Mouse (Mus musculus): ENCODE data around the gene Olfr1123. TPM values are rescaled to one million over a fixed set of nuclear protein-coding genes. Genes with fewer than 3 reads are reported as not detected.
"Not testable (repeated sequence)": the region's sequence is repeated elsewhere in the genome, so short reads cannot be mapped to it uniquely, and the experiment has no call there.

Gene Olfr1123
- polyA plus RNA-seq (2014; fragmentation: Nextera tagmentation; extraction: Ambion mirVana) = not detected in 2 replicates

GRCm38 (mm10) chr2:87416335-87416734 lies at the start of gene Olfr1123:
TSS of gene Olfr1123 (plus strand) at chr2:87416635.
- Histone ChIP-seq H3K27ac (replicated peaks; ENCODE audit: low read depth, low read length) (no peak within 1 kb of the TSS), H3K4me2 (ENCODE audit: low read depth, severe bottlenecking) (no peak within 1 kb of the TSS), H3K9me3 (ENCODE audit: control insufficient read depth, low read length) (no peaks in the 10 kb centered on the region), H3K27me3 (ENCODE audit: control insufficient read depth, insufficient read depth, low read length) (no peaks in the 10 kb centered on the region), H3K4me1 (ENCODE audit: control insufficient read depth, insufficient read depth, low read length) (no peaks in the 10 kb centered on the region), H3K4me3 (ENCODE audit: low read depth, low read length) (no peak within 1 kb of the TSS), H3K9ac (ENCODE audit: low read length) (no peak within 1 kb of the TSS), H3K36me3 (ENCODE audit: control insufficient read depth, insufficient read depth, low read length) (no peaks in the 10 kb centered on the region)
- ATAC-seq (ENCODE audit: insufficient number of reproducible peaks, low FRiP score, low TSS enrichment, low read depth) (no peak), DNase-seq (ENCODE audit: low spot score) (no peak)
- 85% methylated on average over 1 of the region's 1 CpGs for WGBS

- H3K4me3 ChIP-seq (ENCODE audit: low read depth, low read length) = no peak within 1 kb of the TSS
- H3K4me2 ChIP-seq (ENCODE audit: low read depth, severe bottlenecking) = no peak within 1 kb of the TSS
- H3K36me3 ChIP-seq (ENCODE audit: control insufficient read depth, insufficient read depth, low read length) = no peaks in the 10 kb centered on the region
- H3K4me1 ChIP-seq (ENCODE audit: control insufficient read depth, insufficient read depth, low read length) = no peaks in the 10 kb centered on the region
- H3K9ac ChIP-seq (ENCODE audit: low read length) = no peak within 1 kb of the TSS
- DNase-seq (ENCODE audit: low spot score) (no peak), ATAC-seq (ENCODE audit: insufficient number of reproducible peaks, low FRiP score, low TSS enrichment, low read depth) (no peak)
- 55% methylated on average over 1 of the region's 1 CpGs for WGBS
- H3K27ac ChIP-seq (replicated peaks; ENCODE audit: low read depth, low read length) = no peak within 1 kb of the TSS
- H3K27me3 ChIP-seq (ENCODE audit: control insufficient read depth, insufficient read depth, low read length) = no peaks in the 10 kb centered on the region
- H3K9me3 ChIP-seq (ENCODE audit: control insufficient read depth, low read length) = no peaks in the 10 kb centered on the region
These were observed 46.8 kb upstream of the Olfr1123 start, which contains the start of gene Olfr1121 for GRCm38 (mm10) chr2:87369595-87369994. TSS of gene Olfr1121 (plus strand) at chr2:87369895.

- no peak overlapping the region for H3K4me3 ChIP-seq (ENCODE audit: low read depth, low read length)
- no peaks in the 10 kb centered on the region for H3K27me3 ChIP-seq (ENCODE audit: control insufficient read depth, insufficient read depth, low read length)
- no peaks in the 10 kb centered on the region for H3K9me3 ChIP-seq (ENCODE audit: control insufficient read depth, low read length)
- H3K4me1 ChIP-seq (ENCODE audit: control insufficient read depth, insufficient read depth, low read length) = no peaks in the 10 kb centered on the region
- no peak overlapping the region for H3K27ac ChIP-seq (replicated peaks; ENCODE audit: low read depth, low read length)
- no peak overlapping the region for H3K9ac ChIP-seq (ENCODE audit: low read length)
- 93% methylated on average over 4 of the region's 4 CpGs for WGBS
- DNase-seq (ENCODE audit: low spot score) (no peak), ATAC-seq (ENCODE audit: insufficient number of reproducible peaks, low FRiP score, low TSS enrichment, low read depth) (no peak)
- no peak overlapping the region for H3K4me2 ChIP-seq (ENCODE audit: low read depth, severe bottlenecking)
- no peaks in the 10 kb centered on the region for H3K36me3 ChIP-seq (ENCODE audit: control insufficient read depth, insufficient read depth, low read length)
These were observed 44.7 kb upstream of the Olfr1123 start for GRCm38 (mm10) chr2:87371726-87372125.

- Histone ChIP-seq H3K9me3 (ENCODE audit: control insufficient read depth, low read length) (no peaks in the 10 kb centered on the region), H3K27ac (replicated peaks; ENCODE audit: low read depth, low read length) (no peak overlapping the region), H3K4me3 (ENCODE audit: low read depth, low read length) (no peak overlapping the region), H3K9ac (ENCODE audit: low read length) (no peak overlapping the region), H3K36me3 (ENCODE audit: control insufficient read depth, insufficient read depth, low read length) (no peaks in the 10 kb centered on the region), H3K4me1 (ENCODE audit: control insufficient read depth, insufficient read depth, low read length) (no peaks in the 10 kb centered on the region), H3K4me2 (ENCODE audit: low read depth, severe bottlenecking) (no peak overlapping the region), H3K27me3 (ENCODE audit: control insufficient read depth, insufficient read depth, low read length) (no peaks in the 10 kb centered on the region)
- no peak for DNase-seq (ENCODE audit: low spot score)
- no peak for ATAC-seq (ENCODE audit: insufficient number of reproducible peaks, low FRiP score, low TSS enrichment, low read depth)
- WGBS = 90% methylated on average over 2 of the region's 2 CpGs
These were observed 32.5 kb upstream of the Olfr1123 start for GRCm38 (mm10) chr2:87383935-87384334.

GRCm38 (mm10) chr2:87385549-87385948 lies 30.9 kb upstream of the Olfr1123 start, which contains the start of gene Olfr1122:
TSS of gene Olfr1122 (plus strand) at chr2:87385849.
- H3K9me3 ChIP-seq (ENCODE audit: control insufficient read depth, low read length) = no peaks in the 10 kb centered on the region
- no peak within 1 kb of the TSS for H3K9ac ChIP-seq (ENCODE audit: low read length)
- no peaks in the 10 kb centered on the region for H3K4me1 ChIP-seq (ENCODE audit: control insufficient read depth, insufficient read depth, low read length)
- ATAC-seq (ENCODE audit: insufficient number of reproducible peaks, low FRiP score, low TSS enrichment, low read depth) = no peak
- no peak within 1 kb of the TSS for H3K27ac ChIP-seq (replicated peaks; ENCODE audit: low read depth, low read length)
- 92% methylated on average over 2 of the region's 2 CpGs for WGBS
- no peak within 1 kb of the TSS for H3K4me3 ChIP-seq (ENCODE audit: low read depth, low read length)
- no peak for DNase-seq (ENCODE audit: low spot score)
- no peaks in the 10 kb centered on the region for H3K27me3 ChIP-seq (ENCODE audit: control insufficient read depth, insufficient read depth, low read length)
- no peak within 1 kb of the TSS for H3K4me2 ChIP-seq (ENCODE audit: low read depth, severe bottlenecking)
- H3K36me3 ChIP-seq (ENCODE audit: control insufficient read depth, insufficient read depth, low read length) = no peaks in the 10 kb centered on the region

GRCm38 (mm10) chr2:87393605-87394004 lies 22.8 kb upstream of the Olfr1123 start:
- not testable (repeated sequence) for H3K36me3 ChIP-seq (ENCODE audit: control insufficient read depth, insufficient read depth, low read length); H3K4me3 ChIP-seq (ENCODE audit: low read depth, low read length); H3K27me3 ChIP-seq (ENCODE audit: control insufficient read depth, insufficient read depth, low read length); H3K4me2 ChIP-seq (ENCODE audit: low read depth, severe bottlenecking); H3K4me1 ChIP-seq (ENCODE audit: control insufficient read depth, insufficient read depth, low read length); H3K27ac ChIP-seq (replicated peaks; ENCODE audit: low read depth, low read length); DNase-seq (ENCODE audit: low spot score); H3K9me3 ChIP-seq (ENCODE audit: control insufficient read depth, low read length); H3K9ac ChIP-seq (ENCODE audit: low read length)
- 87% methylated on average over 5 of the region's 5 CpGs for WGBS
- 0 out of 2 replicates have a peak, but pooled peaks have one; percentile 17 for ATAC-seq (ENCODE audit: insufficient number of reproducible peaks, low FRiP score, low TSS enrichment, low read depth)

- not testable (repeated sequence) for H3K9ac ChIP-seq (ENCODE audit: low read length); DNase-seq (ENCODE audit: low spot score); H3K4me3 ChIP-seq (ENCODE audit: low read depth, low read length); H3K27me3 ChIP-seq (ENCODE audit: control insufficient read depth, insufficient read depth, low read length); H3K9me3 ChIP-seq (ENCODE audit: control insufficient read depth, low read length); ATAC-seq (ENCODE audit: insufficient number of reproducible peaks, low FRiP score, low TSS enrichment, low read depth); H3K27ac ChIP-seq (replicated peaks; ENCODE audit: low read depth, low read length); H3K4me2 ChIP-seq (ENCODE audit: low read depth, severe bottlenecking); H3K36me3 ChIP-seq (ENCODE audit: control insufficient read depth, insufficient read depth, low read length); H3K4me1 ChIP-seq (ENCODE audit: control insufficient read depth, insufficient read depth, low read length)
- 90% methylated on average over 7 of the region's 7 CpGs for WGBS
These were observed 21.7 kb upstream of the Olfr1123 start for GRCm38 (mm10) chr2:87394686-87395085.

- no peak for ATAC-seq (ENCODE audit: insufficient number of reproducible peaks, low FRiP score, low TSS enrichment, low read depth)
- Histone ChIP-seq H3K4me3 (ENCODE audit: low read depth, low read length) (no peak within 1 kb of the TSS), H3K4me2 (ENCODE audit: low read depth, severe bottlenecking) (no peak within 1 kb of the TSS), H3K36me3 (ENCODE audit: control insufficient read depth, insufficient read depth, low read length) (no peaks in the 10 kb centered on the region), H3K27me3 (ENCODE audit: control insufficient read depth, insufficient read depth, low read length) (no peaks in the 10 kb centered on the region), H3K4me1 (ENCODE audit: control insufficient read depth, insufficient read depth, low read length) (no peaks in the 10 kb centered on the region), H3K9me3 (ENCODE audit: control insufficient read depth, low read length) (no peaks in the 10 kb centered on the region), H3K9ac (ENCODE audit: low read length) (no peak within 1 kb of the TSS), H3K27ac (replicated peaks; ENCODE audit: low read depth, low read length) (no peak within 1 kb of the TSS)
- DNase-seq (ENCODE audit: low spot score) = no peak
- WGBS = 98% methylated on average over 1 of the region's 1 CpGs
These were observed 13.5 kb downstream of the Olfr1123 start, which contains the start of gene Olfr1124 for GRCm38 (mm10) chr2:87429975-87430374. TSS of gene Olfr1124 (plus strand) at chr2:87430275.

- Histone ChIP-seq H3K9me3 (ENCODE audit: control insufficient read depth, low read length) (no peaks in the 10 kb centered on the region), H3K27ac (replicated peaks; ENCODE audit: low read depth, low read length) (no peak overlapping the region), H3K4me1 (ENCODE audit: control insufficient read depth, insufficient read depth, low read length) (no peaks in the 10 kb centered on the region), H3K27me3 (ENCODE audit: control insufficient read depth, insufficient read depth, low read length) (no peaks in the 10 kb centered on the region), H3K4me2 (ENCODE audit: low read depth, severe bottlenecking) (no peak overlapping the region), H3K36me3 (ENCODE audit: control insufficient read depth, insufficient read depth, low read length) (no peaks in the 10 kb centered on the region), H3K4me3 (ENCODE audit: low read depth, low read length) (no peak overlapping the region), H3K9ac (ENCODE audit: low read length) (no peak overlapping the region)
- DNase-seq (ENCODE audit: low spot score) (no peak), ATAC-seq (ENCODE audit: insufficient number of reproducible peaks, low FRiP score, low TSS enrichment, low read depth) (no peak)
- 92% methylated on average over 16 of the region's 16 CpGs for WGBS
These were observed 21.3 kb downstream of the Olfr1123 start for GRCm38 (mm10) chr2:87437731-87438130.
